Mouse (Mus musculus): ENCODE measurements around the gene Tshb. TPM values are rescaled to one million over a fixed set of nuclear protein-coding genes. Genes with fewer than 3 reads are reported as not detected.

Tshb gene
- polyA plus RNA-seq, 1 experiment from 2014 or later, result 0.23 TPM

GRCm38 (mm10) chr3:102743781-102744471 lies 38.6 kb downstream of the Tshb start:
- H3K27ac ChIP-seq (ENCODE audit: low read depth, low read length), result no peak overlapping the region
- no peaks in the 10 kb centered on the region for H3K36me3 ChIP-seq (ENCODE audit: control insufficient read depth, insufficient read depth, low read length)
- H3K9me3 ChIP-seq (replicated peaks; ENCODE audit: control insufficient read depth, low read length), result no peaks in the 10 kb centered on the region
- H3K4me2 ChIP-seq (ENCODE audit: low read length), result no peak overlapping the region
- no peaks in the 10 kb centered on the region for H3K27me3 ChIP-seq (replicated peaks; ENCODE audit: control insufficient read depth, insufficient read depth, low read length)
- DNase-seq (ENCODE audit: low spot score), result peak; percentile 51
- H3K9ac ChIP-seq (ENCODE audit: low read length), result no peak overlapping the region
- H3K4me1 ChIP-seq (ENCODE audit: control insufficient read depth, insufficient read depth, low read length), result peaks cover 9% of the 10 kb centered on the region; the same call in 1 of the 2 replicates
- WGBS, result 59% methylated on average over 9 of the region's 9 CpGs
- ATAC-seq, result no peak
- H3K4me3 ChIP-seq (ENCODE audit: low read depth, low read length), result no peak overlapping the region

GRCm38 (mm10) chr3:102743202-102743601 lies 39.3 kb downstream of the Tshb start:
- Histone ChIP-seq H3K9me3 (replicated peaks; ENCODE audit: control insufficient read depth, low read length) (no peaks in the 10 kb centered on the region), H3K4me1 (ENCODE audit: control insufficient read depth, insufficient read depth, low read length) (peaks cover 9% of the 10 kb centered on the region; the same call in 1 of the 2 replicates), H3K9ac (ENCODE audit: low read length) (no peak overlapping the region), H3K36me3 (ENCODE audit: control insufficient read depth, insufficient read depth, low read length) (no peaks in the 10 kb centered on the region), H3K4me2 (ENCODE audit: low read length) (no peak overlapping the region), H3K27me3 (replicated peaks; ENCODE audit: control insufficient read depth, insufficient read depth, low read length) (no peaks in the 10 kb centered on the region), H3K27ac (ENCODE audit: low read depth, low read length) (no peak overlapping the region), H3K4me3 (ENCODE audit: low read depth, low read length) (no peak overlapping the region)
- DNase-seq (ENCODE audit: low spot score) (peak; percentile 23), ATAC-seq (peak; percentile 49; the same call in 1 of the 2 replicates)
- 23% methylated on average over 4 of the region's 4 CpGs for WGBS

- no peak for DNase-seq (ENCODE audit: low spot score)
- no peaks in the 10 kb centered on the region for H3K9me3 ChIP-seq (replicated peaks; ENCODE audit: control insufficient read depth, low read length)
- no peak overlapping the region for H3K4me3 ChIP-seq (ENCODE audit: low read depth, low read length)
- ATAC-seq, result no peak
- H3K4me1 ChIP-seq (ENCODE audit: control insufficient read depth, insufficient read depth, low read length), result peaks cover 9% of the 10 kb centered on the region; the same call in 1 of the 2 replicates
- no peaks in the 10 kb centered on the region for H3K36me3 ChIP-seq (ENCODE audit: control insufficient read depth, insufficient read depth, low read length)
- no peak overlapping the region for H3K27ac ChIP-seq (ENCODE audit: low read depth, low read length)
- H3K4me2 ChIP-seq (ENCODE audit: low read length), result no peak overlapping the region
- WGBS, result 14% methylated on average over 4 of the region's 4 CpGs
- H3K27me3 ChIP-seq (replicated peaks; ENCODE audit: control insufficient read depth, insufficient read depth, low read length), result no peaks in the 10 kb centered on the region
- H3K9ac ChIP-seq (ENCODE audit: low read length), result no peak overlapping the region
Observed at GRCm38 (mm10) chr3:102742725-102743124, 39.8 kb downstream of the Tshb start.

GRCm38 (mm10) chr3:102738926-102739325 lies 43.6 kb downstream of the Tshb start:
- Histone ChIP-seq H3K27me3 (replicated peaks; ENCODE audit: control insufficient read depth, insufficient read depth, low read length) (no peaks in the 10 kb centered on the region), H3K4me3 (ENCODE audit: low read depth, low read length) (no peak overlapping the region), H3K4me2 (ENCODE audit: low read length) (no peak overlapping the region), H3K9ac (ENCODE audit: low read length) (no peak overlapping the region), H3K4me1 (ENCODE audit: control insufficient read depth, insufficient read depth, low read length) (peaks cover 16% of the 10 kb centered on the region), H3K9me3 (replicated peaks; ENCODE audit: control insufficient read depth, low read length) (no peaks in the 10 kb centered on the region), H3K27ac (ENCODE audit: low read depth, low read length) (no peak overlapping the region), H3K36me3 (ENCODE audit: control insufficient read depth, insufficient read depth, low read length) (no peaks in the 10 kb centered on the region)
- ATAC-seq, result no peak
- no peak for DNase-seq (ENCODE audit: low spot score)
- WGBS, result 76% methylated on average over 6 of the region's 6 CpGs

GRCm38 (mm10) chr3:102738161-102738901 lies 44.2 kb downstream of the Tshb start:
- Histone ChIP-seq H3K4me3 (ENCODE audit: low read depth, low read length) (no peak overlapping the region), H3K9me3 (replicated peaks; ENCODE audit: control insufficient read depth, low read length) (no peaks in the 10 kb centered on the region), H3K27me3 (replicated peaks; ENCODE audit: control insufficient read depth, insufficient read depth, low read length) (no peaks in the 10 kb centered on the region), H3K9ac (ENCODE audit: low read length) (no peak overlapping the region), H3K4me1 (ENCODE audit: control insufficient read depth, insufficient read depth, low read length) (peaks cover 12% of the 10 kb centered on the region), H3K27ac (ENCODE audit: low read depth, low read length) (no peak overlapping the region), H3K36me3 (ENCODE audit: control insufficient read depth, insufficient read depth, low read length) (no peaks in the 10 kb centered on the region), H3K4me2 (ENCODE audit: low read length) (no peak overlapping the region)
- DNase-seq (ENCODE audit: low spot score) (no peak), ATAC-seq (no peak)
- 85% methylated on average over 10 of the region's 10 CpGs for WGBS

GRCm38 (mm10) chr3:102737106-102737505 lies 45.4 kb downstream of the Tshb start:
- ATAC-seq, result no peak
- peaks cover 8% of the 10 kb centered on the region; the same call in 1 of the 2 replicates for H3K4me1 ChIP-seq (ENCODE audit: control insufficient read depth, insufficient read depth, low read length)
- H3K27ac ChIP-seq (ENCODE audit: low read depth, low read length), result no peak overlapping the region
- 81% methylated on average over 6 of the region's 6 CpGs for WGBS
- no peaks in the 10 kb centered on the region for H3K36me3 ChIP-seq (ENCODE audit: control insufficient read depth, insufficient read depth, low read length)
- H3K27me3 ChIP-seq (replicated peaks; ENCODE audit: control insufficient read depth, insufficient read depth, low read length), result no peaks in the 10 kb centered on the region
- H3K9ac ChIP-seq (ENCODE audit: low read length), result no peak overlapping the region
- no peaks in the 10 kb centered on the region for H3K9me3 ChIP-seq (replicated peaks; ENCODE audit: control insufficient read depth, low read length)
- no peak overlapping the region for H3K4me3 ChIP-seq (ENCODE audit: low read depth, low read length)
- H3K4me2 ChIP-seq (ENCODE audit: low read length), result no peak overlapping the region
- no peak for DNase-seq (ENCODE audit: low spot score)

- peaks cover 8% of the 10 kb centered on the region; the same call in 1 of the 2 replicates for H3K4me1 ChIP-seq (ENCODE audit: control insufficient read depth, insufficient read depth, low read length)
- DNase-seq (ENCODE audit: low spot score) (no peak), ATAC-seq (no peak)
- H3K36me3 ChIP-seq (ENCODE audit: control insufficient read depth, insufficient read depth, low read length), result no peaks in the 10 kb centered on the region
- no peak overlapping the region for H3K4me3 ChIP-seq (ENCODE audit: low read depth, low read length)
- no peak overlapping the region for H3K27ac ChIP-seq (ENCODE audit: low read depth, low read length)
- H3K4me2 ChIP-seq (ENCODE audit: low read length), result no peak overlapping the region
- 88% methylated on average over 6 of the region's 6 CpGs for WGBS
- H3K9ac ChIP-seq (ENCODE audit: low read length), result no peak overlapping the region
- H3K27me3 ChIP-seq (replicated peaks; ENCODE audit: control insufficient read depth, insufficient read depth, low read length), result no peaks in the 10 kb centered on the region
- H3K9me3 ChIP-seq (replicated peaks; ENCODE audit: control insufficient read depth, low read length), result no peaks in the 10 kb centered on the region
Observed at GRCm38 (mm10) chr3:102736436-102736835, 46.1 kb downstream of the Tshb start.

GRCm38 (mm10) chr3:102735638-102736037 lies 46.9 kb downstream of the Tshb start:
- peaks cover 8% of the 10 kb centered on the region; the same call in 1 of the 2 replicates for H3K4me1 ChIP-seq (ENCODE audit: control insufficient read depth, insufficient read depth, low read length)
- H3K36me3 ChIP-seq (ENCODE audit: control insufficient read depth, insufficient read depth, low read length), result no peaks in the 10 kb centered on the region
- 49% methylated on average over 6 of the region's 6 CpGs for WGBS
- DNase-seq (ENCODE audit: low spot score) (peak; percentile 39), ATAC-seq (peak; percentile 35)
- no peak overlapping the region for H3K27ac ChIP-seq (ENCODE audit: low read depth, low read length)
- peak overlapping the region; percentile 79 for H3K9ac ChIP-seq (ENCODE audit: low read length)
- peak overlapping the region; percentile 84 for H3K4me2 ChIP-seq (ENCODE audit: low read length)
- no peaks in the 10 kb centered on the region for H3K9me3 ChIP-seq (replicated peaks; ENCODE audit: control insufficient read depth, low read length)
- H3K4me3 ChIP-seq (ENCODE audit: low read depth, low read length), result peak overlapping the region; percentile 62
- no peaks in the 10 kb centered on the region for H3K27me3 ChIP-seq (replicated peaks; ENCODE audit: control insufficient read depth, insufficient read depth, low read length)

Measured in forebrain, embryonic 14.5 days (tissue).